Mouse (Mus musculus): Measurements from ENCODE around the gene Olfr452. TPM values are rescaled to one million over a fixed set of nuclear protein-coding genes. Genes with fewer than 3 reads are reported as not detected.

Olfr452 gene
- polyA plus RNA-seq, 1 experiment from 2014 or later = not detected

DNA sequence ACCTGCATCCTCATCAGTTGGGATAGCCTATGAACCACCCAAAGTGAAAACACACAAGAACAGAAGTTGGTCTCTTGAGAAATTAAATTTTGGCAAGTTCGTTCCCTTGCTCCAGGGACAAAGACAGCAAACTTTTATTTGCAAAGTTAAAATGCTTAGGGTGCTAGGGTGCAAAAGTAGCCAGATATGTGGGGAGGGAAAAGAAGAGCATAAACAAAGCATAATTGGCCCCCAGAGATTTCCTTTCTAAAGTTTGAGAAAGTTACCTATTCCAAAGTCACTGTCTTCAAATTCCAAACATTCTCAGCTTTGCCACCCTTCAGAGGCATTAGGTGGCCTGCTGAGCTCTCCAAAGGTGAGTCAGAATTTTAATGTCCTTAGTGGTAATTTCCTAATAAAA lies 26.7 kb downstream of the Olfr452 start, which contains the start of gene Olfr450:
Gene Olfr450 (plus strand): TSS at position 301 of the 400 bp plus-strand sequence.
- H3K9ac ChIP-seq (ENCODE audit: low read length) = no peak within 1 kb of the TSS
- H3K27ac ChIP-seq (ENCODE audit: low read length) = no peak within 1 kb of the TSS
- ATAC-seq (ENCODE audit: insufficient read depth, low FRiP score) = no peak
- H3K4me3 ChIP-seq (replicated peaks; ENCODE audit: low read length) = no peak within 1 kb of the TSS
- WGBS = 80% methylated on average over 1 of the region's 1 CpGs
- H3K4me1 ChIP-seq (ENCODE audit: control insufficient read depth, insufficient read depth, low read length) = no peaks in the 10 kb centered on the region
- no peaks in the 10 kb centered on the region for H3K27me3 ChIP-seq (ENCODE audit: control insufficient read depth, insufficient read depth, low read length)
- H3K36me3 ChIP-seq (ENCODE audit: control insufficient read depth, insufficient read depth, low read length) = no peaks in the 10 kb centered on the region
- no peaks in the 10 kb centered on the region for H3K9me3 ChIP-seq (replicated peaks; ENCODE audit: control insufficient read depth, low read length)
- no peak within 1 kb of the TSS for H3K4me2 ChIP-seq (ENCODE audit: low read depth, low read length)

DNA sequence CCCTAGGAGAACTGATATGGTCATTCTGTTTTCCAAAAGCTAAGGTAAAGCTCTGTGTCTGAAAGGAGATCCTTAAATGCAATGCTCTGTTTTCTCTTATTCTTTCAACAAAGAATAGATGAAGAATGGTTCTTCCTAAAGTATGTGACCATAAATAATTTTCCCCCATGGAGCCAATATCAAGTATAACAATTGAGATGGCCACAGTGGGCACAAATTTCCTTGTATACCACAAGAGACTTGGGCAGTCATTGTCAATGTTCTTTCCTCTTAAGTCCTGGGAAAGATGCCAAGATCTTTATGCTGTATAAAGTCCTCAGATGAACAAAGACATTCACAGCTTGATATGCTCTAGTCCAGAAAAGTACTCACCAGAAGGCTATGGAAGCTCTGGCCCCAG lies 49.2 kb downstream of the Olfr452 start, which contains the start of gene Olfr449:
Gene Olfr449 (plus strand): TSS at position 301 of the 400 bp plus-strand sequence.
- H3K27ac ChIP-seq (ENCODE audit: low read length) = no peak within 1 kb of the TSS
- H3K27me3 ChIP-seq (ENCODE audit: control insufficient read depth, insufficient read depth, low read length) = no peaks in the 10 kb centered on the region
- H3K9ac ChIP-seq (ENCODE audit: low read length) = no peak within 1 kb of the TSS
- H3K4me2 ChIP-seq (ENCODE audit: low read depth, low read length) = no peak within 1 kb of the TSS
- H3K36me3 ChIP-seq (ENCODE audit: control insufficient read depth, insufficient read depth, low read length) = no peaks in the 10 kb centered on the region
- no peaks in the 10 kb centered on the region for H3K9me3 ChIP-seq (replicated peaks; ENCODE audit: control insufficient read depth, low read length)
- no peak within 1 kb of the TSS for H3K4me3 ChIP-seq (replicated peaks; ENCODE audit: low read length)
- ATAC-seq (ENCODE audit: insufficient read depth, low FRiP score) = no peak
- H3K4me1 ChIP-seq (ENCODE audit: control insufficient read depth, insufficient read depth, low read length) = no peaks in the 10 kb centered on the region

Other genes starting within 250 kb of the Olfr452 start
- gene Olfr455, start 237.5 kb upstream of the Olfr452 start, polyA plus RNA-seq (2015; fragmentation: Nextera tagmentation; extraction: Ambion mirVana) = 0.04 and 0.07 TPM in 2 replicates
- gene Tcaf3, start 187.4 kb upstream of the Olfr452 start, polyA plus RNA-seq (2015; fragmentation: Nextera tagmentation; extraction: Ambion mirVana) = not detected in 2 replicates
- 14.8 and 17.2 TPM in 2 replicates for gene Tcaf2, start 139.8 kb upstream of the Olfr452 start, polyA plus RNA-seq (2015; fragmentation: Nextera tagmentation; extraction: Ambion mirVana)
- gene Tcaf1, start 75.0 kb upstream of the Olfr452 start, polyA plus RNA-seq (2015; fragmentation: Nextera tagmentation; extraction: Ambion mirVana) = 70.1 and 71.8 TPM in 2 replicates
- gene Olfr453, start 45.7 kb upstream of the Olfr452 start, polyA plus RNA-seq (2015; fragmentation: Nextera tagmentation; extraction: Ambion mirVana) = not detected in 2 replicates
- gene Olfr38, start 28.7 kb upstream of the Olfr452 start, polyA plus RNA-seq (2015; fragmentation: Nextera tagmentation; extraction: Ambion mirVana) = not detected in 2 replicates
- gene Olfr450, start 26.8 kb downstream of the Olfr452 start, polyA plus RNA-seq (2015; fragmentation: Nextera tagmentation; extraction: Ambion mirVana) = not detected in 2 replicates
- gene Olfr449, start 49.3 kb downstream of the Olfr452 start, polyA plus RNA-seq (2015; fragmentation: Nextera tagmentation; extraction: Ambion mirVana) = not detected in 2 replicates
- gene Olfr448, start 105.3 kb downstream of the Olfr452 start, polyA plus RNA-seq (2015; fragmentation: Nextera tagmentation; extraction: Ambion mirVana) = not detected in 2 replicates
- not detected in 2 replicates for gene Olfr447, start 123.8 kb downstream of the Olfr452 start, polyA plus RNA-seq (2015; fragmentation: Nextera tagmentation; extraction: Ambion mirVana)
- gene Olfr446, start 136.3 kb downstream of the Olfr452 start, polyA plus RNA-seq (2015; fragmentation: Nextera tagmentation; extraction: Ambion mirVana) = not detected in 2 replicates
- not detected in 2 replicates for gene Olfr444, start 164.0 kb downstream of the Olfr452 start, polyA plus RNA-seq (2015; fragmentation: Nextera tagmentation; extraction: Ambion mirVana)

Data from stomach, embryonic 16.5 days (tissue).